Mouse (Mus musculus): Measurements from ENCODE around the gene Gm20498. TPM values are rescaled to one million over a fixed set of nuclear protein-coding genes. Genes with fewer than 3 reads are reported as not detected.

Gm20498 gene
- polyA plus RNA-seq, 2 experiments: 19.3 to 30.2 TPM

DNA sequence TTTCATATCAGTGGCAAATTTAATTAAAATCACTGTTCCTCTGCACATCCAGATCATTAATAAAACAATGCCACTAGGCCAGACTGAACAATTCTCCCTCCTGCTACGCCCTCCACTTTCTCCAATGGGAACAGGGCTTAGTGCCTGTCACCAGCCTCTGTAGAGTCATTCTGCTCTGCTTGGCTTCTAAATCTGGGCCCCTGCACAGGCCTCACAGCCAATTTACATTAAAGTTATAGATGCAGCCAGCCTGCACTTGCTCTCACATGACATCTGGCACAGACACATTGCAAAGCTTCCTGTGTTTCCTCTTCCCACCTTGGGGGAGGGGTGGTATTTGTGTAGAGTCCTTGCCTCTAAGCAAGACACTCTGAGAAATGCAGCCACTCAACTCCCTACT, 211.7 kb downstream of the Gm20498 start:
- Histone ChIP-seq H3K9me3 (ENCODE audit: control insufficient read depth, low read length) (no peaks in the 10 kb centered on the region), H3K36me3 (ENCODE audit: control insufficient read depth, insufficient read depth, low read length) (no peaks in the 10 kb centered on the region), H3K4me2 (replicated peaks; ENCODE audit: low read depth, low read length, severe bottlenecking) (no peak overlapping the region), H3K4me1 (ENCODE audit: control insufficient read depth, insufficient read depth, low read length) (no peaks in the 10 kb centered on the region), H3K9ac (ENCODE audit: low read depth, low read length, severe bottlenecking) (no peak overlapping the region), H3K4me3 (replicated peaks; ENCODE audit: low read length) (no peak overlapping the region), H3K27ac (replicated peaks; ENCODE audit: low read depth, low read length) (no peak overlapping the region), H3K27me3 (ENCODE audit: control insufficient read depth, insufficient read depth, low read length) (no peaks in the 10 kb centered on the region)
- DNase-seq (ENCODE audit: low spot score) (no peak), ATAC-seq (ENCODE audit: low FRiP score, low read depth) (no peak)
- WGBS: 73% methylated on average over 1 of the region's 1 CpGs
- TF ChIP-seq POLR2A (IDR thresholded peaks at IDR 0.05; ENCODE audit: borderline replicate concordance, extremely low read depth, insufficient read depth, insufficient read length): no peak

GRCm38 (mm10) chr12:81317811-81318210, 214.9 kb downstream of the Gm20498 start:
- no peak overlapping the region for H3K4me3 ChIP-seq (replicated peaks; ENCODE audit: low read length)
- 49% methylated on average over 2 of the region's 2 CpGs for WGBS
- H3K27ac ChIP-seq (replicated peaks; ENCODE audit: low read depth, low read length): no peak overlapping the region

DNA sequence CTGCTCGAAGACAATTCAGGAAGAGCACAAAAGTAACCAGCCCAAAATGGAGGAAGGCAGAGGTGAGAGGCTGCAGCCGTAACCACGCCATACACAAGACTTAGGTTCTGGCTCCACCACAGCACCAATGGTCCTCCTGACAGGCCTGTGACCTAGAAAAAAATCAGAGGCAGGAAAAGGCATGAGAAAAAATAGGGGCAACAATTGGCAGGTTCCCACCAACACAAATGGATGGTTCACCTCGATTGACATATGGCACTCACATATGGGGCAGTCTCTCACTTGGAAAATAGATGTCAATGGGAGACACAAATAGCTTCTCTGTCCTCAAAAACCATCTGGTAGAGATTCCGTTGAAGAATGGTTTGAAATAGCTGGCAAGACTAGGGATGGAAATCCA, 216.8 kb downstream of the Gm20498 start:
- no peaks in the 10 kb centered on the region for H3K4me1 ChIP-seq (ENCODE audit: control insufficient read depth, insufficient read depth, low read length)
- no peak for TF ChIP-seq POLR2A (IDR thresholded peaks at IDR 0.05; ENCODE audit: borderline replicate concordance, extremely low read depth, insufficient read depth, insufficient read length)
- H3K36me3 ChIP-seq (ENCODE audit: control insufficient read depth, insufficient read depth, low read length): no peaks in the 10 kb centered on the region
- H3K27me3 ChIP-seq (ENCODE audit: control insufficient read depth, insufficient read depth, low read length): no peaks in the 10 kb centered on the region
- H3K9ac ChIP-seq (ENCODE audit: low read depth, low read length, severe bottlenecking): no peak overlapping the region
- H3K9me3 ChIP-seq (ENCODE audit: control insufficient read depth, low read length): no peaks in the 10 kb centered on the region
- H3K4me3 ChIP-seq (replicated peaks; ENCODE audit: low read length): no peak overlapping the region
- no peak overlapping the region for H3K27ac ChIP-seq (replicated peaks; ENCODE audit: low read depth, low read length)
- no peak overlapping the region for H3K4me2 ChIP-seq (replicated peaks; ENCODE audit: low read depth, low read length, severe bottlenecking)
- 89% methylated on average over 5 of the region's 5 CpGs for WGBS
- ATAC-seq (ENCODE audit: low FRiP score, low read depth) (no peak), DNase-seq (ENCODE audit: low spot score) (no peak)

More at GRCm38 (mm10) chr12:81317811-81318210, 214.9 kb downstream of the Gm20498 start:
- DNase-seq (ENCODE audit: low spot score) (no peak), ATAC-seq (ENCODE audit: low FRiP score, low read depth) (no peak)
- Histone ChIP-seq H3K4me2 (replicated peaks; ENCODE audit: low read depth, low read length, severe bottlenecking) (no peak overlapping the region), H3K27me3 (ENCODE audit: control insufficient read depth, insufficient read depth, low read length) (no peaks in the 10 kb centered on the region), H3K36me3 (ENCODE audit: control insufficient read depth, insufficient read depth, low read length) (no peaks in the 10 kb centered on the region), H3K9ac (ENCODE audit: low read depth, low read length, severe bottlenecking) (no peak overlapping the region), H3K4me1 (ENCODE audit: control insufficient read depth, insufficient read depth, low read length) (no peaks in the 10 kb centered on the region), H3K9me3 (ENCODE audit: control insufficient read depth, low read length) (no peaks in the 10 kb centered on the region)
- no peak for TF ChIP-seq POLR2A (IDR thresholded peaks at IDR 0.05; ENCODE audit: borderline replicate concordance, extremely low read depth, insufficient read depth, insufficient read length)

Other genes with a start within 250 kb of the Gm20498 start
- gene Slc8a3, start 199.7 kb downstream of the Gm20498 start, polyA plus RNA-seq (2012; rRNA removed): 4.2 and 5.2 TPM in 2 replicates
- gene Slc8a3, start 199.7 kb downstream of the Gm20498 start, polyA plus RNA-seq (2014; fragmentation: Nextera tagmentation; extraction: Ambion mirVana): 2.5 TPM in 2 replicates
- gene Gm4787, start 153.4 kb downstream of the Gm20498 start, polyA plus RNA-seq (2012; rRNA removed): 0.96 and 1.1 TPM in 2 replicates
- 0.19 and 0.22 TPM in 2 replicates for gene Gm4787, start 153.4 kb downstream of the Gm20498 start, polyA plus RNA-seq (2014; fragmentation: Nextera tagmentation; extraction: Ambion mirVana)
- 0.70 and 0.75 TPM in 2 replicates for gene Adam4, start 111.0 kb downstream of the Gm20498 start, polyA plus RNA-seq (2012; rRNA removed)
- 0.62 and 0.79 TPM in 2 replicates for gene Adam4, start 111.0 kb downstream of the Gm20498 start, polyA plus RNA-seq (2014; fragmentation: Nextera tagmentation; extraction: Ambion mirVana)
- 79.2 and 102 TPM in 2 replicates for gene Cox16, start 47.8 kb downstream of the Gm20498 start, polyA plus RNA-seq (2012; rRNA removed)
- gene Cox16, start 47.8 kb downstream of the Gm20498 start, polyA plus RNA-seq (2014; fragmentation: Nextera tagmentation; extraction: Ambion mirVana): 137 and 139 TPM in 2 replicates
- gene Synj2bp, start within 50 bp of the Gm20498 start, polyA plus RNA-seq (2012; rRNA removed): 22.2 and 24.9 TPM in 2 replicates
- 32.2 and 38.7 TPM in 2 replicates for gene Synj2bp, start within 50 bp of the Gm20498 start, polyA plus RNA-seq (2014; fragmentation: Nextera tagmentation; extraction: Ambion mirVana)
- gene Adam21, start 35.6 kb upstream of the Gm20498 start, polyA plus RNA-seq (2012; rRNA removed): 0.11 and 0.20 TPM in 2 replicates
- gene Adam21, start 35.6 kb upstream of the Gm20498 start, polyA plus RNA-seq (2014; fragmentation: Nextera tagmentation; extraction: Ambion mirVana): 0.22 and 0.23 TPM in 2 replicates
- gene Med6, start 62.1 kb upstream of the Gm20498 start, polyA plus RNA-seq (2012; rRNA removed): 49.4 and 57.5 TPM in 2 replicates
- gene Med6, start 62.1 kb upstream of the Gm20498 start, polyA plus RNA-seq (2014; fragmentation: Nextera tagmentation; extraction: Ambion mirVana): 72.6 and 73.1 TPM in 2 replicates
- 1.1 TPM in 2 replicates for gene Ttc9, start 98.3 kb upstream of the Gm20498 start, polyA plus RNA-seq (2012; rRNA removed)
- gene Ttc9, start 98.3 kb upstream of the Gm20498 start, polyA plus RNA-seq (2014; fragmentation: Nextera tagmentation; extraction: Ambion mirVana): 1.2 and 1.6 TPM in 2 replicates
- gene Map3k9, start 248.3 kb upstream of the Gm20498 start, polyA plus RNA-seq (2012; rRNA removed): 0.83 and 0.87 TPM in 2 replicates
- gene Map3k9, start 248.3 kb upstream of the Gm20498 start, polyA plus RNA-seq (2014; fragmentation: Nextera tagmentation; extraction: Ambion mirVana): 1.5 and 1.6 TPM in 2 replicates

Measured in limb, embryonic 14.5 days (tissue).